Mouse (Mus musculus) layer of hippocampus, adult 2 months (tissue): Measurements from ENCODE around the gene Syndig1l. TPM values are rescaled to one million over a fixed set of nuclear protein-coding genes. Genes with fewer than 3 reads are reported as not detected.

Experiments used
- DNase-seq, 2 experiments: peaks; one replicate each; pipeline ENCODE4 v3.0.0; 2022; ENCODE audit warnings: low spot score in 2 of 2
- H3K27ac ChIP-seq: fragments of 200-600 bp; 2 replicates; pipeline ENCODE4 v1.8.1; 2022
- H3K4me3 ChIP-seq: fragments of 200-600 bp; 2 replicates; pipeline ENCODE4 v1.8.1; 2022; ENCODE audit warnings: mild to moderate bottlenecking
- CTCF ChIP-seq: fragments of 200-600 bp; conservative IDR thresholded peaks from 2 replicates; pipeline ENCODE4 v1.8.1; 2022; ENCODE audit warnings: antibody characterized with exemption, mild to moderate bottlenecking, moderate library complexity
- total RNA-seq, 2 experiments: library from RNA; stranded (reverse); gene quantifications; 2 replicates each; pipeline ENCODE4 v1.2.3; 2021

The Syndig1l gene
- total RNA-seq, 2 experiments from 2014 or later, result 7.4 to 8.7 TPM

DNA sequence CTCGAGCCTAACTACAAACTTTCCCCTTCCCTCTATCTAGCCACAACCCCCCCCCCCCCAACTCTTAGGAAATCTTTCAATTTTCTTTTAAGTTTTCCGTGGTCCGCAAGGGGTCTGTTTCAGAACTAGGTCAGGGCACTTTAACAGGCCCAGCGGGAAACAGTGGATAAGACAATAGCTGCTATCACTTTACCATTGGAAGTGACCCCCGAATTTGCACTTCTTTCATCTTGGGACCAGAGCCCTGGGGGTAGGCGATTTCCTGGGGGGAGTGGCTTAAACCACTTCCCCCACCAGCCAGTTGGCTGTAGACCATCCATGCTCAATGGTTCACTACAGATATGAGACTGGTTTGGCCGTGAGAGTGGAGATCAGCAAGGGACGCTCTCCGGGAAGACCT, 58.0 kb downstream of the Syndig1l start, which contains the start of gene Vrtn:
Gene Vrtn (plus strand): TSS at position 366 of the 400 bp plus-strand sequence.
- Histone ChIP-seq H3K4me3 (no peak within 1 kb of the TSS), H3K27ac (no peak within 1 kb of the TSS)
- DNase-seq, result no peak
- TF ChIP-seq CTCF, result no peak

DNA sequence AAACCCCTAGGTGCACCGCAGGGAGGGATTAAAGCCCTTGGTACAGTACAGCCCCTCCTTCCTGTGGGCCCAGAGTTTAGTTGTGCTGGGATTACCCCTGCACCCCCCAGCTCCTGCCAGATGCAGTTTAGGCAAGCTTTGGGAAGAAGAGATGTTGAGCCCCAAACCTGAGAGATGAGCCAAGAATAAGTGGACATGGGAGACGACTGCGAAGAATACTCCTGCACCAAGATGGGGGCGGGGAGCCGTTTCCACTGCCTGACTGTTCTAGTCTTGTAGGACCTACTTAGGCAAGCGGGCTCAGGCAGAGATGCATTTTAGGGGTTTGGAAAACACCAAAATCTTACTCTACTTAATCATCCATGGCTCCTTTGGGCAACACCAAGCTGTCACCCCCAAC, 58.4 kb downstream of the Syndig1l start:
- no peak for DNase-seq
- Histone ChIP-seq H3K27ac (no peak overlapping the region), H3K4me3 (no peak overlapping the region)
- no peak for TF ChIP-seq CTCF

DNA sequence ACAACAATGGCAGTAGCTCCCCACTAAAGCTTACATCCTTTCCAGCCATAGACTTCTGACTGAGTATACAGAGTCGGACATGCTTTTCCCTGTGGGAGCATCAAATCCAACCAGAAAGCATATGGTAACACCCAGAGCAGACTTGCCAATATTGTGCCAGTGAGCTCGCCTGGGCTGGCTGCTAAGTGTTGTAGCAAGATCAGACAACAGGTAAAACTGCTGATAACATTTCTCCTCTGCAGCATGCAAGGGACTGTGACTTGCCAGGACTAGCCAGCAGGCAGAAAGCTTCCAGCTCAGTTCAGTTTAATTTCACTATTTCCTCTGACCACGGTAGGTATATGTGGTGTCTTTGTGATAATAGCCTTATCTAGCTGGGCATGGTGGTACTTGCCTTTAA, 66.8 kb downstream of the Syndig1l start:
- H3K4me3 ChIP-seq, result no peak overlapping the region
- no peak for TF ChIP-seq CTCF
- no peak overlapping the region for H3K27ac ChIP-seq
- no peak for DNase-seq

Other genes starting within 250 kb of the Syndig1l start
- 10 to 100 TPM; 48.4 to 48.7 TPM for gene Aldh6a1, start 247.8 kb downstream of the Syndig1l start, total RNA-seq
- gene Lin52, start 247.4 kb downstream of the Syndig1l start, total RNA-seq, result 10 to 100 TPM; 24.6 to 25.7 TPM
- gene Vsx2, start 129.1 kb downstream of the Syndig1l start, total RNA-seq, result under 1 TPM; 0.27 to 0.28 TPM
- gene Abcd4, start 81.4 kb downstream of the Syndig1l start, total RNA-seq, result 10 to 100 TPM; 15.6 to 17.6 TPM
- not detected for gene Vrtn, start 57.8 kb downstream of the Syndig1l start, total RNA-seq
- 10 to 100 TPM; 25.9 to 28.2 TPM for gene Npc2, start 74.3 kb upstream of the Syndig1l start, total RNA-seq
- 10 to 100 TPM; 51.6 to 64.3 TPM for gene Isca2, start 74.4 kb upstream of the Syndig1l start, total RNA-seq
- under 1 TPM; 0.26 to 0.71 TPM for gene Ltbp2, start 177.7 kb upstream of the Syndig1l start, total RNA-seq